Comparison of ENCODE assay signal across 25 mouse cellular contexts in the genomic region with DNA sequence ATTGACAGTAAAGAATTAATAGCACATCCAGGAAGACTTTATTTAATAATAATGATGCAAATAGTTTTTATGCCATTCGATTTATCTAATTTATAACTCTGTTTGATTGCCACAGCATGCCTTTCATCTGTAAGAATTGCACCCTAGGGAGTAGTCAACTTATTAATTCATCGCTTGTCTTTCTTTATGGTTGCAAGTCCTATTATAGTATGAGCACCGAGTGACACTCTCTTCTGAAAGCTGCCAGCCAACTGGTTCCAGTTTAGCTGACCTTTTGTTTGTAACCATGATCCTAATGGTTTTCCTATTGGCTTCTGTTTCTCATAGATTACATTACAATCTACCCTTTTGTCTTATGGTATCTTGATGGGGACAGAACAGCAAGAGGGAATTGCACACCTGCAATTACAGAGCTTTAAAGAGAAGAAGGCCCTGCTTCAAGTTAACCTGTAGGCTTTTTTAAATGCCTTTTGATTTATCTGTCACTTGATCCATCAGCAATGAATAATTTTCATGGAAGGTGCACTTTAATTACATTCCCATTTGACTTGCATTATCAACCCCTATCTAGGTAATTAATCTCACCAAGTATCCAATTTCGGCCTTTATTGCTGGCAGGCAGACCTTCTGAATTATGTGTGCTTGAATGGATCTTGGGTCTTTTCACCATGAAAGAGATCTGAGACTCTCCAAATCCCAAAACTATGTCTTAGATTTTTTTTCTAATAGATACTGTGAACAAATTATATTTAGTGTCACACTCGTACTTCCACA.
DNase-seq lines count a peak whose midpoint lies in the region; ATAC-seq lines count a peak whose summit lies in the region.
"Had no signal": no experiment of that assay in that cellular context is flagged by ENCODE, and none has a peak within 500 bp of the region (broad histone marks: within the 10 kb centered on the region; RNA-seq: fewer than 3 reads in every experiment).

No protein-coding gene starts in this region.

- no peak overlapping the region for H3K4me3 ChIP-seq in hindbrain, embryonic 13.5 days
- H3K4me3 ChIP-seq in hindbrain, embryonic 16.5 days (ENCODE audit: low read length): no peak overlapping the region
- no peak overlapping the region for H3K4me3 ChIP-seq in midbrain, embryonic 13.5 days (replicated peaks)
- H3K4me3 ChIP-seq in midbrain, embryonic 15.5 days: no peak overlapping the region
- H3K4me3 ChIP-seq in neural tube, embryonic 13.5 days: no peak overlapping the region
- H3K4me3 ChIP-seq: embryonic facial prominence, embryonic 12.5 days; erythroblast, embryonic 14.5 days; forebrain, embryonic 13.5 days; heart, embryonic 15.5 days; left cerebral cortex, adult 2 months; liver, embryonic 13.5 days had no signal

- H3K27me3 ChIP-seq in hindbrain, embryonic 13.5 days: no peaks in the 10 kb centered on the region
- H3K27me3 ChIP-seq in hindbrain, embryonic 16.5 days (replicated peaks; ENCODE audit: control insufficient read depth, insufficient read depth, low read length): no peaks in the 10 kb centered on the region
- no peaks in the 10 kb centered on the region for H3K27me3 ChIP-seq in midbrain, embryonic 13.5 days
- no peaks in the 10 kb centered on the region for H3K27me3 ChIP-seq in midbrain, embryonic 15.5 days (replicated peaks)
- H3K27me3 ChIP-seq in neural tube, embryonic 13.5 days: no peaks in the 10 kb centered on the region
- H3K27me3 ChIP-seq: embryonic facial prominence, embryonic 12.5 days; forebrain, embryonic 13.5 days; heart, embryonic 15.5 days; liver, embryonic 13.5 days had no signal

- H3K4me2 ChIP-seq in hindbrain, embryonic 13.5 days: no peak overlapping the region
- H3K4me2 ChIP-seq in hindbrain, embryonic 16.5 days (ENCODE audit: low read length): no peak overlapping the region
- no peak overlapping the region for H3K4me2 ChIP-seq in midbrain, embryonic 13.5 days (replicated peaks)
- H3K4me2 ChIP-seq in midbrain, embryonic 15.5 days: no peak overlapping the region
- no peak overlapping the region for H3K4me2 ChIP-seq in neural tube, embryonic 13.5 days
- H3K4me2 ChIP-seq: embryonic facial prominence, embryonic 12.5 days; forebrain, embryonic 13.5 days; heart, embryonic 15.5 days; liver, embryonic 13.5 days had no signal

- WGBS in hindbrain, embryonic 13.5 days: 32% methylated on average over 5 of the region's 5 CpGs
- WGBS in hindbrain, embryonic 16.5 days: 31% methylated on average over 5 of the region's 5 CpGs
- 31% methylated on average over 5 of the region's 5 CpGs for WGBS in midbrain, embryonic 13.5 days
- 31% methylated on average over 5 of the region's 5 CpGs for WGBS in midbrain, embryonic 15.5 days
- WGBS in neural tube, embryonic 13.5 days: 26% methylated on average over 5 of the region's 5 CpGs

- no peak overlapping the region for H3K27ac ChIP-seq in hindbrain, embryonic 13.5 days
- H3K27ac ChIP-seq in hindbrain, embryonic 16.5 days (ENCODE audit: low read depth, low read length): no peak overlapping the region
- H3K27ac ChIP-seq in midbrain, embryonic 13.5 days: peak overlapping the region; percentile 25; the same call in 1 of the 2 replicates
- no peak overlapping the region for H3K27ac ChIP-seq in midbrain, embryonic 15.5 days
- H3K27ac ChIP-seq in neural tube, embryonic 13.5 days (replicated peaks): no peak overlapping the region
- H3K27ac ChIP-seq: embryonic facial prominence, embryonic 12.5 days; forebrain, embryonic 13.5 days; heart, embryonic 15.5 days; left cerebral cortex, adult 2 months; liver, embryonic 13.5 days had no signal

- H3K9me3 ChIP-seq in hindbrain, embryonic 13.5 days: no peaks in the 10 kb centered on the region
- H3K9me3 ChIP-seq in hindbrain, embryonic 16.5 days (ENCODE audit: control insufficient read depth, low read length): no peaks in the 10 kb centered on the region
- no peaks in the 10 kb centered on the region for H3K9me3 ChIP-seq in midbrain, embryonic 13.5 days
- H3K9me3 ChIP-seq in midbrain, embryonic 15.5 days: no peaks in the 10 kb centered on the region
- no peaks in the 10 kb centered on the region for H3K9me3 ChIP-seq in neural tube, embryonic 13.5 days
- H3K9me3 ChIP-seq: embryonic facial prominence, embryonic 12.5 days; forebrain, embryonic 13.5 days; heart, embryonic 15.5 days; liver, embryonic 13.5 days had no signal

- H3K9ac ChIP-seq in hindbrain, embryonic 13.5 days: no peak overlapping the region
- H3K9ac ChIP-seq in hindbrain, embryonic 16.5 days (ENCODE audit: low read depth, low read length): no peak overlapping the region
- no peak overlapping the region for H3K9ac ChIP-seq in midbrain, embryonic 13.5 days (replicated peaks)
- no peak overlapping the region for H3K9ac ChIP-seq in midbrain, embryonic 15.5 days
- no peak overlapping the region for H3K9ac ChIP-seq in neural tube, embryonic 13.5 days
- H3K9ac ChIP-seq: embryonic facial prominence, embryonic 12.5 days; forebrain, embryonic 13.5 days; heart, embryonic 15.5 days; liver, embryonic 13.5 days had no signal

- DNase-seq in embryo, embryonic 10.5 days (ENCODE audit: low spot score): peak; percentile 36
- DNase-seq in embryo, embryonic 9.5 days (ENCODE audit: extremely low spot score): no peak
- no peak for DNase-seq in lung, postnatal 4 days
- DNase-seq: adrenal gland, postnatal 10 days; cerebellum, adult 2 months; cerebellum, postnatal 25 days; heart, postnatal 36 days; kidney, adult 8-10 months; layer of hippocampus, adult 9-11 months; liver, embryonic 13.5 days; lung, adult 2 months; lung, postnatal 14 days; right cerebral cortex, postnatal 25 days; spleen, adult 18-20 months had no signal

- 0 out of 2 replicates have a peak, but pooled peaks have one; percentile 43 for ATAC-seq in hindbrain, embryonic 13.5 days (ENCODE audit: low FRiP score)
- ATAC-seq in hindbrain, embryonic 16.5 days: no peak
- ATAC-seq in midbrain, embryonic 13.5 days: no peak
- no peak for ATAC-seq in midbrain, embryonic 15.5 days (replicated peaks)
- ATAC-seq in neural tube, embryonic 13.5 days (ENCODE audit: low read depth): peak; percentile 72
- ATAC-seq: forebrain, embryonic 13.5 days; inflammation-experienced regulatory T-cells, adult 6 months had no signal

- no peaks in the 10 kb centered on the region for H3K36me3 ChIP-seq in hindbrain, embryonic 13.5 days
- H3K36me3 ChIP-seq in hindbrain, embryonic 16.5 days (ENCODE audit: control insufficient read depth, insufficient read depth, low read length): no peaks in the 10 kb centered on the region
- H3K36me3 ChIP-seq in midbrain, embryonic 13.5 days: no peaks in the 10 kb centered on the region
- no peaks in the 10 kb centered on the region for H3K36me3 ChIP-seq in midbrain, embryonic 15.5 days (replicated peaks)
- H3K36me3 ChIP-seq in neural tube, embryonic 13.5 days: no peaks in the 10 kb centered on the region
- H3K36me3 ChIP-seq: embryonic facial prominence, embryonic 12.5 days; heart, embryonic 15.5 days; liver, embryonic 13.5 days had no signal

- peaks cover 8% of the 10 kb centered on the region; the same call in 1 of the 2 replicates for H3K4me1 ChIP-seq in hindbrain, embryonic 13.5 days (replicated peaks)
- H3K4me1 ChIP-seq in hindbrain, embryonic 16.5 days (ENCODE audit: control insufficient read depth, insufficient read depth, low read depth, low read length): no peaks in the 10 kb centered on the region
- peaks cover 6% of the 10 kb centered on the region for H3K4me1 ChIP-seq in midbrain, embryonic 13.5 days (replicated peaks)
- H3K4me1 ChIP-seq in midbrain, embryonic 15.5 days: 0 out of 2 replicates have a peak, but pooled peaks cover 4% of the 10 kb centered on the region
- peaks cover 6% of the 10 kb centered on the region for H3K4me1 ChIP-seq in neural tube, embryonic 13.5 days (replicated peaks)
- H3K4me1 ChIP-seq: embryonic facial prominence, embryonic 12.5 days; liver, embryonic 13.5 days had no signal

Comparison
In these comparisons a context has a peak if more than half of its experiments do, and no peak if none do; other contexts are left out.
1. ATAC-seq: peak in hindbrain, embryonic 13.5 days (single experiment) and neural tube, embryonic 13.5 days (single experiment); none in hindbrain, embryonic 16.5 days (single experiment), midbrain, embryonic 13.5 days (single experiment) and midbrain, embryonic 15.5 days (single experiment).